Mouse (Mus musculus): Measurements from ENCODE around the gene Emb. TPM values are rescaled to one million over a fixed set of nuclear protein-coding genes. Genes with fewer than 3 reads are reported as not detected.

Gene Emb
- polyA plus RNA-seq, 1 experiment from 2014 or later, result 22.0 TPM

GRCm38 (mm10) chr13:117225561-117225960 is 17.2 kb downstream of the Emb start:
- H3K4me2 ChIP-seq, result no peak overlapping the region
- no peaks in the 10 kb centered on the region for H3K9me3 ChIP-seq (replicated peaks; ENCODE audit: control insufficient read depth, low read length)
- no peak overlapping the region for H3K27ac ChIP-seq (ENCODE audit: low read depth, low read length)
- H3K36me3 ChIP-seq (ENCODE audit: control insufficient read depth, insufficient read depth, low read length), result no peaks in the 10 kb centered on the region
- 53% methylated on average over 6 of the region's 6 CpGs for WGBS (ENCODE audit: insufficient replicate concordance)
- no peak overlapping the region for H3K9ac ChIP-seq (ENCODE audit: low read depth, low read length)
- H3K4me3 ChIP-seq (ENCODE audit: low read depth, low read length), result no peak overlapping the region
- peaks cover 2% of the 10 kb centered on the region; the same call in 1 of the 2 replicates for H3K4me1 ChIP-seq (ENCODE audit: control insufficient read depth, insufficient read depth, low read length)
- no peak for ATAC-seq (replicated peaks; ENCODE audit: insufficient number of reproducible peaks, low FRiP score, low TSS enrichment)
- H3K27me3 ChIP-seq (ENCODE audit: control insufficient read depth, insufficient read depth, low read length), result no peaks in the 10 kb centered on the region

- Histone ChIP-seq H3K27ac (ENCODE audit: low read depth, low read length) (no peak overlapping the region), H3K4me1 (ENCODE audit: control insufficient read depth, insufficient read depth, low read length) (peaks cover 3% of the 10 kb centered on the region), H3K4me2 (no peak overlapping the region), H3K27me3 (ENCODE audit: control insufficient read depth, insufficient read depth, low read length) (no peaks in the 10 kb centered on the region), H3K36me3 (ENCODE audit: control insufficient read depth, insufficient read depth, low read length) (no peaks in the 10 kb centered on the region), H3K9ac (ENCODE audit: low read depth, low read length) (no peak overlapping the region), H3K9me3 (replicated peaks; ENCODE audit: control insufficient read depth, low read length) (no peaks in the 10 kb centered on the region), H3K4me3 (ENCODE audit: low read depth, low read length) (no peak overlapping the region)
- ATAC-seq (replicated peaks; ENCODE audit: insufficient number of reproducible peaks, low FRiP score, low TSS enrichment), result no peak
- whole genome bisulfite sequencing (ENCODE audit: insufficient replicate concordance), result 79% methylated on average over 6 of the region's 6 CpGs
Observed at GRCm38 (mm10) chr13:117230371-117231110, 22.2 kb downstream of the Emb start.

GRCm38 (mm10) chr13:117233808-117234207 is 25.5 kb downstream of the Emb start:
- Histone ChIP-seq H3K27ac (ENCODE audit: low read depth, low read length) (no peak overlapping the region), H3K36me3 (ENCODE audit: control insufficient read depth, insufficient read depth, low read length) (no peaks in the 10 kb centered on the region), H3K9me3 (replicated peaks; ENCODE audit: control insufficient read depth, low read length) (no peaks in the 10 kb centered on the region), H3K27me3 (ENCODE audit: control insufficient read depth, insufficient read depth, low read length) (no peaks in the 10 kb centered on the region), H3K9ac (ENCODE audit: low read depth, low read length) (no peak overlapping the region), H3K4me2 (no peak overlapping the region), H3K4me1 (ENCODE audit: control insufficient read depth, insufficient read depth, low read length) (peaks cover 12% of the 10 kb centered on the region), H3K4me3 (ENCODE audit: low read depth, low read length) (no peak overlapping the region)
- ATAC-seq (replicated peaks; ENCODE audit: insufficient number of reproducible peaks, low FRiP score, low TSS enrichment), result no peak
- WGBS (ENCODE audit: insufficient replicate concordance), result 92% methylated on average over 8 of the region's 8 CpGs

GRCm38 (mm10) chr13:117234486-117234885 is 26.1 kb downstream of the Emb start:
- WGBS (ENCODE audit: insufficient replicate concordance), result 82% methylated on average over 7 of the region's 7 CpGs
- H3K4me2 ChIP-seq, result no peak overlapping the region
- peaks cover 12% of the 10 kb centered on the region for H3K4me1 ChIP-seq (ENCODE audit: control insufficient read depth, insufficient read depth, low read length)
- no peak overlapping the region for H3K9ac ChIP-seq (ENCODE audit: low read depth, low read length)
- no peak overlapping the region for H3K27ac ChIP-seq (ENCODE audit: low read depth, low read length)
- H3K27me3 ChIP-seq (ENCODE audit: control insufficient read depth, insufficient read depth, low read length), result no peaks in the 10 kb centered on the region
- H3K4me3 ChIP-seq (ENCODE audit: low read depth, low read length), result no peak overlapping the region
- H3K36me3 ChIP-seq (ENCODE audit: control insufficient read depth, insufficient read depth, low read length), result no peaks in the 10 kb centered on the region
- ATAC-seq (replicated peaks; ENCODE audit: insufficient number of reproducible peaks, low FRiP score, low TSS enrichment), result no peak
- no peaks in the 10 kb centered on the region for H3K9me3 ChIP-seq (replicated peaks; ENCODE audit: control insufficient read depth, low read length)

- 0 out of 2 replicates have a peak, but pooled peaks have one; percentile 31 for ATAC-seq (replicated peaks; ENCODE audit: insufficient number of reproducible peaks, low FRiP score, low TSS enrichment)
- Histone ChIP-seq H3K36me3 (ENCODE audit: control insufficient read depth, insufficient read depth, low read length) (no peaks in the 10 kb centered on the region), H3K9ac (ENCODE audit: low read depth, low read length) (no peak overlapping the region), H3K4me1 (ENCODE audit: control insufficient read depth, insufficient read depth, low read length) (peaks cover 12% of the 10 kb centered on the region), H3K4me2 (no peak overlapping the region; the same call in 1 of the 2 replicates), H3K27me3 (ENCODE audit: control insufficient read depth, insufficient read depth, low read length) (no peaks in the 10 kb centered on the region), H3K9me3 (replicated peaks; ENCODE audit: control insufficient read depth, low read length) (no peaks in the 10 kb centered on the region), H3K27ac (ENCODE audit: low read depth, low read length) (no peak overlapping the region), H3K4me3 (ENCODE audit: low read depth, low read length) (no peak overlapping the region)
- WGBS (ENCODE audit: insufficient replicate concordance), result 40% methylated on average over 11 of the region's 11 CpGs
Observed at GRCm38 (mm10) chr13:117235530-117236212, 27.3 kb downstream of the Emb start.

- ATAC-seq (replicated peaks; ENCODE audit: insufficient number of reproducible peaks, low FRiP score, low TSS enrichment), result no peak
- 59% methylated on average over 4 of the region's 4 CpGs for WGBS (ENCODE audit: insufficient replicate concordance)
Observed at GRCm38 (mm10) chr13:117237111-117237510, 28.8 kb downstream of the Emb start.

GRCm38 (mm10) chr13:117242063-117242462 is 33.7 kb downstream of the Emb start:
- Histone ChIP-seq H3K4me2 (no peak overlapping the region), H3K27ac (ENCODE audit: low read depth, low read length) (no peak overlapping the region), H3K4me1 (ENCODE audit: control insufficient read depth, insufficient read depth, low read length) (peaks cover 3% of the 10 kb centered on the region; the same call in 1 of the 2 replicates), H3K4me3 (ENCODE audit: low read depth, low read length) (no peak overlapping the region), H3K9ac (ENCODE audit: low read depth, low read length) (no peak overlapping the region), H3K27me3 (ENCODE audit: control insufficient read depth, insufficient read depth, low read length) (no peaks in the 10 kb centered on the region), H3K36me3 (ENCODE audit: control insufficient read depth, insufficient read depth, low read length) (no peaks in the 10 kb centered on the region), H3K9me3 (replicated peaks; ENCODE audit: control insufficient read depth, low read length) (no peaks in the 10 kb centered on the region)
- ATAC-seq (replicated peaks; ENCODE audit: insufficient number of reproducible peaks, low FRiP score, low TSS enrichment), result no peak
- 83% methylated on average over 3 of the region's 3 CpGs for WGBS (ENCODE audit: insufficient replicate concordance)

More at GRCm38 (mm10) chr13:117237111-117237510, 28.8 kb downstream of the Emb start:
- Histone ChIP-seq H3K4me2 (no peak overlapping the region), H3K9ac (ENCODE audit: low read depth, low read length) (no peak overlapping the region), H3K4me3 (ENCODE audit: low read depth, low read length) (no peak overlapping the region), H3K9me3 (replicated peaks; ENCODE audit: control insufficient read depth, low read length) (no peaks in the 10 kb centered on the region), H3K36me3 (ENCODE audit: control insufficient read depth, insufficient read depth, low read length) (no peaks in the 10 kb centered on the region), H3K27ac (ENCODE audit: low read depth, low read length) (no peak overlapping the region), H3K4me1 (ENCODE audit: control insufficient read depth, insufficient read depth, low read length) (peaks cover 12% of the 10 kb centered on the region), H3K27me3 (ENCODE audit: control insufficient read depth, insufficient read depth, low read length) (no peaks in the 10 kb centered on the region)

GRCm38 (mm10) chr13:117242621-117243020 is 34.3 kb downstream of the Emb start:
- Histone ChIP-seq H3K4me1 (ENCODE audit: control insufficient read depth, insufficient read depth, low read length) (0 out of 2 replicates have a peak, but pooled peaks cover 3% of the 10 kb centered on the region), H3K4me3 (ENCODE audit: low read depth, low read length) (no peak overlapping the region), H3K27ac (ENCODE audit: low read depth, low read length) (no peak overlapping the region), H3K9ac (ENCODE audit: low read depth, low read length) (no peak overlapping the region), H3K4me2 (no peak overlapping the region), H3K9me3 (replicated peaks; ENCODE audit: control insufficient read depth, low read length) (no peaks in the 10 kb centered on the region), H3K27me3 (ENCODE audit: control insufficient read depth, insufficient read depth, low read length) (no peaks in the 10 kb centered on the region), H3K36me3 (ENCODE audit: control insufficient read depth, insufficient read depth, low read length) (no peaks in the 10 kb centered on the region)
- 75% methylated on average over 5 of the region's 5 CpGs for WGBS (ENCODE audit: insufficient replicate concordance)
- no peak for ATAC-seq (replicated peaks; ENCODE audit: insufficient number of reproducible peaks, low FRiP score, low TSS enrichment)
